Mouse (Mus musculus) lung, postnatal 0 days (tissue): ENCODE measurements around the gene Serinc2. TPM values are rescaled to one million over a fixed set of nuclear protein-coding genes. Genes with fewer than 3 reads are reported as not detected.
A peak's percentile ranks its signal among the peaks of the same experiment; 100 is the strongest.

Experiments
- ATAC-seq: fragments of 200-750 bp; cut with Nextera tagmentation; 2 replicates; pipeline ENCODE4 v1.8.0; 2017; ENCODE audit warnings: moderate library complexity
- DNase-seq: peaks from one replicate; pipeline ENCODE4 v3.0.0-alpha.2; 2016; ENCODE audit warnings: low spot score
- H3K27ac ChIP-seq: fragments of 300-500 bp; sonication (generic); 2 replicates; pipeline ENCODE4 v1.5.1; 2014; ENCODE audit warnings: antibody characterized with exemption, mild to moderate bottlenecking, low read length, mixed read lengths
- H3K27me3 ChIP-seq: fragments of 300-500 bp; sonication (generic); replicated peaks from 2 replicates; pipeline ENCODE4 v1.6.1; 2014; ENCODE audit warnings: low read length, mixed read lengths; ENCODE audit not compliant: insufficient read depth
- H3K36me3 ChIP-seq: fragments of 300-500 bp; sonication (generic); 2 replicates; pipeline ENCODE4 v1.6.1; 2014; ENCODE audit warnings: low read length, mixed read lengths; ENCODE audit not compliant: insufficient read depth
- H3K4me1 ChIP-seq: fragments of 300-500 bp; sonication (generic); 2 replicates; pipeline ENCODE4 v1.6.1; 2014; ENCODE audit warnings: antibody characterized with exemption, low read depth, low read length, mixed read lengths; ENCODE audit not compliant: insufficient read depth
- H3K4me2 ChIP-seq: fragments of 300-500 bp; sonication (generic); replicated peaks from 2 replicates; pipeline ENCODE4 v1.6.1; 2014; ENCODE audit warnings: low read depth, mild to moderate bottlenecking, low read length, moderate library complexity, mixed read lengths
- H3K4me3 ChIP-seq: fragments of 300-500 bp; sonication (generic); 2 replicates; pipeline ENCODE4 v1.5.1; 2014; ENCODE audit warnings: low read depth, low read length
- H3K9ac ChIP-seq: fragments of 300-500 bp; sonication (generic); replicated peaks from 2 replicates; pipeline ENCODE4 v1.6.1; 2014; ENCODE audit warnings: low read depth, mild to moderate bottlenecking
- H3K9me3 ChIP-seq: fragments of 300-500 bp; sonication (generic); 2 replicates; pipeline ENCODE4 v1.6.1; 2016; ENCODE audit warnings: low read length, mixed read lengths
- CTCF ChIP-seq: IDR thresholded peaks from 2 replicates; pipeline ENCODE4 v1.5.1; 2016; ENCODE audit warnings: antibody characterized with exemption, mild to moderate bottlenecking
- EP300 ChIP-seq: IDR thresholded peaks from 2 replicates; pipeline ENCODE4 v1.6.1; 2016; ENCODE audit warnings: antibody characterized with exemption, mild to moderate bottlenecking, control low read depth
- WGBS: fragments of 180-500 bp; shearing (Covaris S2); extraction: QIAGEN DNeasy Blood & Tissue Kit; methylation state at CpG from one replicate; pipeline ENCODE4 v1.1.7; 2014; 5-methylcytosine and 5-hydroxymethylcytosine counted together
- polyA plus RNA-seq: library from polyadenylated mRNA; unstranded; fragments of >200 nt; fragmentation: Nextera tagmentation; extraction: Ambion mirVana; gene quantifications from 2 replicates; pipeline ENCODE4 v1.2.1, GENCODE M21; 2015

Gene Serinc2
- 24.7 and 26.6 TPM in 2 replicates for polyA plus RNA-seq

DNA sequence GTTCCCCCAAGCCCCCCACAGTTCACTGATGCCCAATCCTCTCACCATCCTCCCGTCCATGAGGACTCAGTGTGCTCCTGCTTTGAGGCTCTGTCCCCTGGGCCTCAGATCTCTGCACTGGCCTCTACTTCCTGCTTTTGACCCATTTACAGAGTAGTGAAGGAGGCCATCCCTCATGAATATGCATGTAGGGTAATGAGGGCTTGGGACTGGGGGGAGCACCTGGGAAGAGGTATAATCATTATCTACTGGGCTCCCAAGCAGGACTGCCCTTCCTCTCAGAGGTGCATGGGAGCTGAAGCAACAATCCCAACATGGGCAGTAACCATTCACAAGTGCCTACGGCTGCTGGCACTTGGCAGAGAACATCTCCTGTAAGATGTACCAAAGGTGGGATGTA is at the start of gene Serinc2:
Serinc2 (minus strand) TSS at position 101 of the 400 bp plus-strand sequence.
- Histone ChIP-seq H3K9me3 (no peaks in the 10 kb centered on the region), H3K27ac (no peak within 1 kb of the TSS), H3K27me3 (peaks cover 14% of the 10 kb centered on the region; the same call in 1 of the 2 replicates), H3K9ac (no peak within 1 kb of the TSS), H3K36me3 (no peaks in the 10 kb centered on the region), H3K4me2 (no peak within 1 kb of the TSS), H3K4me1 (peaks cover 6% of the 10 kb centered on the region; the same call in 1 of the 2 replicates), H3K4me3 (no peak within 1 kb of the TSS)
- ATAC-seq (no peak), DNase-seq (no peak)
- 62% methylated on average over 2 of the region's 2 CpGs for WGBS
- TF ChIP-seq EP300 (no peak), CTCF (no peak)

DNA sequence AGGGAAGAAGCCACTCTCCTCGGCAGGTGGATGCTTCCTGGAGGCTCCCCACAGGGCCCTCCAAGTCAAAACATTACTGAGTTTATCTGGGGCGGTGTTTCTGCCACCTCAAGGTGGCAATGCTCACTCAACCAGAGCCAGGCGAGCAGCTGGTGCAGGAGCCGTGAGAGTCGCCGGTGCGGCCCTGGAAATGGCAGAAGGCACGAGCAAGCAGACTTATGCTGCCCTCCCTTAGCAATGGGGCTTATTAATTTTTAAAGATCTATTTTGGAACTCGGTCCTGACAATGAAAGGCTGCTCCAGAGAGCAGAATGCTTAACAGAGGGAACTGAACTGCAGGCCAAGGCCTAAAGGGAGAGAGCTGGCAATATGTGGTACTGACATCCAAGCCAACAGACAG is 48.4 kb upstream of the Serinc2 start:
- no peak for TF ChIP-seq EP300
- TF ChIP-seq CTCF = no peak
- Histone ChIP-seq H3K36me3 (peaks cover 8% of the 10 kb centered on the region; the same call in 1 of the 2 replicates), H3K4me1 (no peaks in the 10 kb centered on the region), H3K4me2 (no peak overlapping the region), H3K4me3 (no peak overlapping the region), H3K9ac (no peak overlapping the region), H3K27me3 (no peaks in the 10 kb centered on the region), H3K27ac (no peak overlapping the region), H3K9me3 (no peaks in the 10 kb centered on the region)
- WGBS = 93% methylated on average over 9 of the region's 9 CpGs
- no peak for ATAC-seq
- DNase-seq = no peak

DNA sequence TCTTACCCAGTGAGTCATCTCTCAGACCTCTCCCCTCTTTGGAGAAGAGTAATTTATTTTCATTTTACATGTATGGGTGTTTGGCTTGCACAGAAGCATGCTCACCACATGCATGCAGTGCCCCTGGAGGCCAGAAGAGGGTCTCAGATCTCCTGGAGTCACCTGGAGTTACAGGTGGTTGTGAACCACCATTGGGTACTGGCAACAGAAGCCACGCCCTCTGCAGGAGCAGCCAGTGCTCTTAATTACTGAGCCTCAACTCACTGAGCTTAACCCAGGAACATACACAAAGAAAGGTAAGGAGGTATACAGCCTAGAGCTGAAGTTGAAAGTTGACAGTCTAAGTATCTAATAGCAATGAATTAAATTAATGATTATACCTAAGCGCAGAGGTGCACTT is 46.4 kb upstream of the Serinc2 start:
- Histone ChIP-seq H3K27ac (no peak overlapping the region), H3K4me2 (no peak overlapping the region), H3K9me3 (no peaks in the 10 kb centered on the region), H3K27me3 (no peaks in the 10 kb centered on the region), H3K36me3 (no peaks in the 10 kb centered on the region; the same call in 1 of the 2 replicates), H3K4me1 (no peaks in the 10 kb centered on the region), H3K9ac (no peak overlapping the region), H3K4me3 (no peak overlapping the region)
- ATAC-seq (no peak), DNase-seq (no peak)
- TF ChIP-seq CTCF = no peak
- no peak for TF ChIP-seq EP300
- 91% methylated on average over 2 of the region's 2 CpGs for WGBS

DNA sequence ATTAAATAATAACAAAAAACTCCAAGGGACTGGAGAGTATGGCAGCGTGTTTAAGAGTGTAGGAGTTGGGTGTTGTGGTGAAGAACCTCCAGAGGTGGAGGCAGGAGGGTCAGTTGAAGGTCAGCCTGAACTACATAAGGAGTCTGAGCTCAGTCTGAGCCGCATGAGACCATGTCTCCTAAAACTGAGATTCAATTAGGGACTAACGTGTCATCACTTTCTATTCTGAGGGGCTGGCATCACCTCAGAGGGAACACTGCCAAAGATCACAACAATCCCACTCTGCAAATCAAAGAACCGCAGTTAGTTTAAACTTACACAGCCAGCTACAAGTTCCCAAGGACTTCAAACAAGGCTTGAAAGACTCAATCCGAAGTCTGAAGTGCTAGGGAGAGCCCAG is 44.6 kb upstream of the Serinc2 start:
- peaks cover 4% of the 10 kb centered on the region; the same call in 1 of the 2 replicates for H3K36me3 ChIP-seq
- H3K9ac ChIP-seq = no peak overlapping the region
- ATAC-seq (peak; percentile 33), DNase-seq (no peak)
- no peak overlapping the region for H3K4me3 ChIP-seq
- TF ChIP-seq EP300 (no peak), CTCF (no peak)
- no peaks in the 10 kb centered on the region for H3K9me3 ChIP-seq
- WGBS = 47% methylated on average over 5 of the region's 5 CpGs
- no peak overlapping the region for H3K27ac ChIP-seq
- H3K4me2 ChIP-seq = no peak overlapping the region
- no peaks in the 10 kb centered on the region for H3K4me1 ChIP-seq
- H3K27me3 ChIP-seq = no peaks in the 10 kb centered on the region

DNA sequence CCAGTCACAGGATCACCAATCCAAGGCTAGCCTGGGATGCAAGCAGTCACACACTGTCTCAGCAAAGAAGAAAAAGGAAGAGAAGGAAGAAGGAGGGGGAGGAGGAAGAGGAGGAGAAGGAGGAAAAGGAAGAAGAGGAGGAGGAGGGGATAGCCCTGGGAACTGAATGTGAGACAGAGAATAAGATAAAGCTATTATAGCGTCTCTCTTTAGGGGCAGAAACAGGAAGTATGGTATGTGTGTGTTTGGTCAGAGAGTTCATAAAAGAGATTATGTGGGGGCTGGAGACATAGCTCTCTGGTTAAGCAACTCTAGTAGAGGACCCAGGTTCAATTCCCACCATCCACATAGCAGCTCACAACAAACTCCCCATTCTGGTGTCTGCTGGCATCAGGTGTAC is 44.2 kb upstream of the Serinc2 start:
- Histone ChIP-seq H3K36me3 (peaks cover 4% of the 10 kb centered on the region; the same call in 1 of the 2 replicates), H3K9ac (no peak overlapping the region), H3K27ac (no peak overlapping the region)

DNA sequence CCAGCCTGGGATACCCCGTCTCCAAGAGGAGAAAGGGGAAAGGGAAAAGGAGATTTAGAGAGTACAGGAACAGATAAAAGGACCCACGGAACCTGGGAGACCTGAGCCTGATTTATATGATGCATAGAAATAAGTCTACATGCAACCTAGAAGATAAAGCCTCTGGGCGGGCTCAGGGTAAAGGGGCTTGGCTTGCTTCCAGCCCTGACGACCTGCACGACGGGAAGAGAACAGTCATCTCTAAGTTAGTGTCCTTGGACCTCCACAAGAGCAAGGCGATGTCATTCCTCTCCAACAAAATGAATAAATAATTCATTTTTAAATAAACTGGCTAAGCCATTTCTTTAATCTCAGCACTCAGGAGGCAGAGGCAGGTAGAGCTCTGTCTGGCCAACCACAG is 43.6 kb upstream of the Serinc2 start:
- Histone ChIP-seq H3K36me3 (peaks cover 4% of the 10 kb centered on the region; the same call in 1 of the 2 replicates), H3K4me2 (no peak overlapping the region), H3K9me3 (no peaks in the 10 kb centered on the region), H3K9ac (no peak overlapping the region), H3K4me3 (no peak overlapping the region), H3K27ac (no peak overlapping the region), H3K27me3 (no peaks in the 10 kb centered on the region), H3K4me1 (no peaks in the 10 kb centered on the region)
- no peak for ATAC-seq
- 73% methylated on average over 7 of the region's 7 CpGs for WGBS
- DNase-seq = no peak
- TF ChIP-seq CTCF (no peak), EP300 (no peak)

More for the DNA sequence above, 44.2 kb upstream of the Serinc2 start:
- DNase-seq (no peak), ATAC-seq (no peak)
- Histone ChIP-seq H3K9me3 (no peaks in the 10 kb centered on the region), H3K27me3 (no peaks in the 10 kb centered on the region), H3K4me3 (no peak overlapping the region), H3K4me2 (no peak overlapping the region), H3K4me1 (no peaks in the 10 kb centered on the region)
- 44% methylated on average over 1 of the region's 1 CpGs for WGBS
- no peak for TF ChIP-seq CTCF
- TF ChIP-seq EP300 = no peak

DNA sequence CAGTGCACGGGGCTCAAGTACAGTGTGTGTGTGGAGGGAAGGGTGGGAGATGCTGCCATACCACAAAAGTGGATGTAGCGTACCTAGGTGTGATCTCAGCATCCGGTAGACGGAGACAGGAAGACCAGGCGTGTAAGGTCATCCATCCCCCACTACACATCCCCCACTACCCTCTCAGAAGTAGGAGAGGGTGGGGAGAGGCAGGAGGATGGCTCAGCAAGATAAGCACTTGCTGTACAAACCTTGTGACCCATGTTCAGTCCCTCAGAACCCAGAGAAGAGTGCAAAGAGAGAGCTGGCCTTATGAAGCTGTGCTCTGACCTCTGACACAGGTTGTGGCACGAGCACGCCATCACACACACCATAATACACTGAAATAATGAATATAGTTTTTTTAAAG is 42.6 kb upstream of the Serinc2 start:
- Histone ChIP-seq H3K9ac (no peak overlapping the region), H3K36me3 (peaks cover 4% of the 10 kb centered on the region; the same call in 1 of the 2 replicates), H3K9me3 (no peaks in the 10 kb centered on the region), H3K4me3 (no peak overlapping the region), H3K27me3 (no peaks in the 10 kb centered on the region), H3K4me2 (no peak overlapping the region), H3K27ac (no peak overlapping the region), H3K4me1 (no peaks in the 10 kb centered on the region)
- TF ChIP-seq EP300 (no peak), CTCF (no peak)
- 90% methylated on average over 7 of the region's 7 CpGs for WGBS
- ATAC-seq (no peak), DNase-seq (no peak)
